Mouse (Mus musculus) liver, postnatal 0 days (tissue): ENCODE measurements around the gene Rfc2.

Source experiments
- CTCF ChIP-seq: sonication (generic); IDR thresholded peaks from 2 replicates; pipeline ENCODE4 v1.5.1; 2016; ENCODE audit warnings: antibody characterized with exemption, low read depth
- EP300 ChIP-seq: IDR thresholded peaks from 2 replicates; pipeline ENCODE4 v1.6.1; 2016; ENCODE audit warnings: antibody characterized with exemption, low read depth, mild to moderate bottlenecking

GRCm38 (mm10) chr5:134583884-134584213 is 2.7 kb downstream of the Rfc2 start:
- no peak for TF ChIP-seq CTCF
- TF ChIP-seq EP300 = no peak
